Comparison of ENCODE assay signal across 15 mouse cellular contexts in genomic region chr2:166584491-166584890, GRCm38 (mm10).
DNase-seq lines count a peak whose midpoint lies in the region; ATAC-seq and TF ChIP-seq lines count a peak whose summit lies in the region.
"Had no signal": no experiment of that assay in that cellular context is flagged by ENCODE, and none has a peak within 500 bp of the region (broad histone marks: within the 10 kb centered on the region; RNA-seq: fewer than 3 reads in every experiment).

No protein-coding gene starts in this region.

- intact Hi-C loops in heart, adult 2 months (cut with DNase I) = no loop called here

- no peak for TF ChIP-seq POLR2A in heart, adult 2 months (IDR thresholded peaks at IDR 0.05; ENCODE audit: insufficient read depth, low read depth, low read length)

- TF ChIP-seq EP300 in heart, adult 2 months (IDR thresholded peaks at IDR 0.05; ENCODE audit: insufficient read depth, low read depth, low read length) = no peak

- no peak overlapping the region for H3K27ac ChIP-seq in heart, adult 2 months
- H3K27ac ChIP-seq in heart, embryonic 11.5 days (ENCODE audit: low read depth, low read length) = no peak overlapping the region
- no peak overlapping the region for H3K27ac ChIP-seq in kidney, embryonic 15.5 days
- H3K27ac ChIP-seq: embryonic facial prominence, embryonic 15.5 days; limb, embryonic 10.5 days; liver, embryonic 15.5 days; macrophage; neural tube, embryonic 13.5 days had no signal

- no peaks in the 10 kb centered on the region for H3K27me3 ChIP-seq in heart, adult 2 months (ENCODE audit: control insufficient read depth, insufficient read depth, low read length)
- H3K27me3 ChIP-seq in heart, embryonic 11.5 days (ENCODE audit: control insufficient read depth, insufficient read depth, low read length) = no peaks in the 10 kb centered on the region
- no peaks in the 10 kb centered on the region for H3K27me3 ChIP-seq in kidney, embryonic 15.5 days
- H3K27me3 ChIP-seq: embryonic facial prominence, embryonic 15.5 days; liver, embryonic 15.5 days; neural tube, embryonic 13.5 days had no signal

- no peaks in the 10 kb centered on the region for H3K36me3 ChIP-seq in heart, adult 2 months (ENCODE audit: control insufficient read depth, insufficient read depth, low read length)
- H3K36me3 ChIP-seq in heart, embryonic 11.5 days (ENCODE audit: control insufficient read depth, insufficient read depth, low read length) = peaks cover 9% of the 10 kb centered on the region
- H3K36me3 ChIP-seq in kidney, embryonic 15.5 days = peaks cover 28% of the 10 kb centered on the region; the same call in 1 of the 2 replicates

- H3K9ac ChIP-seq in heart, adult 2 months (ENCODE audit: low read depth, low read length) = no peak overlapping the region
- H3K9ac ChIP-seq in heart, embryonic 11.5 days (ENCODE audit: low read depth, low read length) = no peak overlapping the region
- H3K9ac ChIP-seq in kidney, embryonic 15.5 days = no peak overlapping the region
- H3K9ac ChIP-seq: embryonic facial prominence, embryonic 15.5 days; liver, embryonic 15.5 days; neural tube, embryonic 13.5 days had no signal

- H3K79me2 ChIP-seq in heart, adult 2 months (replicated peaks; ENCODE audit: control insufficient read depth, insufficient read depth, low read length) = no peaks in the 10 kb centered on the region

- no peak overlapping the region for H3K4me3 ChIP-seq in heart, adult 2 months
- no peak overlapping the region for H3K4me3 ChIP-seq in heart, embryonic 11.5 days (ENCODE audit: low read depth, low read length)
- H3K4me3 ChIP-seq in kidney, embryonic 15.5 days (replicated peaks) = no peak overlapping the region
- H3K4me3 ChIP-seq: embryonic facial prominence, embryonic 15.5 days; limb, embryonic 10.5 days; liver, embryonic 15.5 days; neural tube, embryonic 13.5 days had no signal

- no peaks in the 10 kb centered on the region for H3K4me1 ChIP-seq in heart, adult 2 months (ENCODE audit: control insufficient read depth, insufficient read depth, low read length)
- no peaks in the 10 kb centered on the region for H3K4me1 ChIP-seq in heart, embryonic 11.5 days (ENCODE audit: control insufficient read depth, insufficient read depth, low read length)
- peaks cover 15% of the 10 kb centered on the region for H3K4me1 ChIP-seq in kidney, embryonic 15.5 days
- H3K4me1 ChIP-seq: embryonic facial prominence, embryonic 15.5 days; limb, embryonic 10.5 days; liver, embryonic 15.5 days; neural tube, embryonic 13.5 days had no signal

- peak; percentile 67 for TF ChIP-seq CTCF in heart, adult 2 months (IDR thresholded peaks at IDR 0.05)

- 69% methylated on average over 3 of the region's 3 CpGs for WGBS in heart, adult 2 months
- 86% methylated on average over 3 of the region's 3 CpGs for WGBS in heart, embryonic 11.5 days (ENCODE audit: insufficient replicate concordance)
- 74% methylated on average over 3 of the region's 3 CpGs for WGBS in kidney, embryonic 15.5 days

- ATAC-seq in heart, embryonic 11.5 days (replicated peaks; ENCODE audit: insufficient number of reproducible peaks, low FRiP score, low TSS enrichment) = no peak
- no peak for ATAC-seq in kidney, embryonic 15.5 days (replicated peaks; ENCODE audit: low FRiP score)
- ATAC-seq: activated CD4-positive, CD25-positive, alpha-beta regulatory T cell, adult 4 months had no signal

- no peak for DNase-seq in heart, adult 2 months
- peak; percentile 28 to 30 for DNase-seq in kidney, postnatal 36 days
- DNase-seq in A20 (ENCODE audit: low read depth, low spot score) (peak; percentile 18), NIH3T3 (ENCODE audit: low read depth) (peak; percentile 29)
- no peak for DNase-seq in right cerebral cortex, postnatal 14 days
- DNase-seq in thymus, postnatal 14 days = no peak
- DNase-seq: cerebellum, adult 8-10 months had no signal

- H3K4me2 ChIP-seq in heart, embryonic 11.5 days = no peak overlapping the region
- H3K4me2 ChIP-seq in kidney, embryonic 15.5 days = no peak overlapping the region
- H3K4me2 ChIP-seq: embryonic facial prominence, embryonic 15.5 days; liver, embryonic 15.5 days; neural tube, embryonic 13.5 days had no signal

- no peaks in the 10 kb centered on the region for H3K9me3 ChIP-seq in heart, embryonic 11.5 days (replicated peaks; ENCODE audit: control insufficient read depth, low read length)
- no peaks in the 10 kb centered on the region for H3K9me3 ChIP-seq in kidney, embryonic 15.5 days (replicated peaks)
- H3K9me3 ChIP-seq: embryonic facial prominence, embryonic 15.5 days; limb, embryonic 10.5 days; liver, embryonic 15.5 days; neural tube, embryonic 13.5 days had no signal

Comparison
In these comparisons a context has a peak if more than half of its experiments do, and no peak if none do; other contexts are left out.
1. DNase-seq: peak in kidney, postnatal 36 days (2 of 2), A20 (single experiment) and NIH3T3 (single experiment); none in heart, adult 2 months (0 of 2), right cerebral cortex, postnatal 14 days (single experiment) and thymus, postnatal 14 days (single experiment).